Mouse (Mus musculus) hindbrain, embryonic 11.5 days (tissue): ENCODE measurements around the gene Zbtb11. TPM values are rescaled to one million over a fixed set of nuclear protein-coding genes. Genes with fewer than 3 reads are reported as not detected.
"Not testable (repeated sequence)": the region's sequence is repeated elsewhere in the genome, so short reads cannot be mapped to it uniquely, and the experiment has no call there.

ENCODE experiments used
- ATAC-seq: fragments of 200-750 bp; cut with Nextera tagmentation; 2 replicates; pipeline ENCODE4 v1.8.0; 2017; ENCODE audit warnings: mild to moderate bottlenecking, moderate TSS enrichment, moderate library complexity; ENCODE audit not compliant: low FRiP score
- DNase-seq: peaks from one replicate; pipeline ENCODE4 v3.0.0-alpha.2; 2015; ENCODE audit warnings: low spot score
- H3K27ac ChIP-seq: fragments of 300-500 bp; sonication (generic); 2 replicates; pipeline ENCODE4 v1.5.1; 2014; ENCODE audit warnings: mild to moderate bottlenecking, low read depth, low read length
- H3K27me3 ChIP-seq: fragments of 300-500 bp; sonication (generic); 2 replicates; pipeline ENCODE4 v1.6.1; 2014; ENCODE audit warnings: mild to moderate bottlenecking, low read length, moderate library complexity, mixed read lengths; ENCODE audit not compliant: control insufficient read depth, insufficient read depth
- H3K36me3 ChIP-seq: fragments of 300-500 bp; sonication (generic); 2 replicates; pipeline ENCODE4 v1.6.1; 2014; ENCODE audit warnings: mild to moderate bottlenecking, low read length, moderate library complexity, mixed read lengths; ENCODE audit not compliant: control insufficient read depth, insufficient read depth
- H3K4me1 ChIP-seq: fragments of 300-500 bp; sonication (generic); replicated peaks from 2 replicates; pipeline ENCODE4 v1.6.1; 2014; ENCODE audit warnings: low read length, mixed read lengths; ENCODE audit not compliant: control insufficient read depth, insufficient read depth
- H3K4me2 ChIP-seq: fragments of 300-500 bp; sonication (generic); replicated peaks from 2 replicates; pipeline ENCODE4 v1.6.1; 2014; ENCODE audit warnings: mild to moderate bottlenecking, low read depth, low read length
- H3K4me3 ChIP-seq: fragments of 300-500 bp; sonication (generic); 2 replicates; pipeline ENCODE4 v1.5.1; 2014; ENCODE audit warnings: low read depth, low read length
- H3K9ac ChIP-seq: fragments of 300-500 bp; sonication (generic); 2 replicates; pipeline ENCODE4 v1.6.1; 2014; ENCODE audit warnings: low read depth, low read length
- H3K9me3 ChIP-seq: fragments of 300-500 bp; sonication (generic); 2 replicates; pipeline ENCODE4 v1.6.1; 2016; ENCODE audit warnings: low read length; ENCODE audit not compliant: control insufficient read depth
- WGBS: fragments of 180-500 bp; shearing (Covaris S2); extraction: QIAGEN DNeasy Blood & Tissue Kit; methylation state at CpG from one replicate; pipeline ENCODE4 v1.1.7; 2014; 5-methylcytosine and 5-hydroxymethylcytosine counted together
- polyA plus RNA-seq: library from polyadenylated mRNA; unstranded; fragments of >200 nt; fragmentation: Nextera tagmentation; extraction: Ambion mirVana; gene quantifications from 2 replicates; pipeline ENCODE4 v1.2.1, GENCODE M21; 2014

The Zbtb11 gene
- polyA plus RNA-seq, 1 experiment from 2014 or later = 20.9 TPM

- DNase-seq = no peak
- Histone ChIP-seq H3K4me1 (no peaks in the 10 kb centered on the region), H3K27ac (peak overlapping the region; percentile 70), H3K36me3 (0 out of 2 replicates have a peak, but pooled peaks cover 5% of the 10 kb centered on the region), H3K27me3 (no peaks in the 10 kb centered on the region), H3K4me2 (peak overlapping the region; percentile 35), H3K4me3 (peak overlapping the region; percentile 70), H3K9me3 (no peaks in the 10 kb centered on the region), H3K9ac (peak overlapping the region; percentile 78)
- WGBS = 37% methylated on average over 8 of the region's 8 CpGs
- no peak; the same call in 1 of the 2 replicates for ATAC-seq
Measured at GRCm38 (mm10) chr16:56038090-56038489, 64.4 kb downstream of the Zbtb11 start.

- ATAC-seq, H3K4me3 ChIP-seq, H3K27ac ChIP-seq, H3K36me3 ChIP-seq, H3K9me3 ChIP-seq, H3K9ac ChIP-seq, H3K4me1 ChIP-seq, DNase-seq, H3K27me3 ChIP-seq, H3K4me2 ChIP-seq: not testable (repeated sequence)
- no CpG with 5 or more reads among the region's 4 CpGs for WGBS
Measured at GRCm38 (mm10) chr16:56048038-56048437, 74.4 kb downstream of the Zbtb11 start, which contains the start of gene Senp7. Senp7 (plus strand) TSS chr16:56048338.

GRCm38 (mm10) chr16:56055911-56056310 is 82.2 kb downstream of the Zbtb11 start:
- no peaks in the 10 kb centered on the region for H3K9me3 ChIP-seq
- no peaks in the 10 kb centered on the region for H3K27me3 ChIP-seq
- no peaks in the 10 kb centered on the region for H3K4me1 ChIP-seq
- H3K9ac ChIP-seq = no peak overlapping the region
- H3K4me3 ChIP-seq = no peak overlapping the region
- DNase-seq (no peak), ATAC-seq (no peak)
- no peak overlapping the region for H3K27ac ChIP-seq
- 88% methylated on average over 3 of the region's 3 CpGs for WGBS
- no peak overlapping the region for H3K4me2 ChIP-seq
- H3K36me3 ChIP-seq = no peaks in the 10 kb centered on the region

DNA sequence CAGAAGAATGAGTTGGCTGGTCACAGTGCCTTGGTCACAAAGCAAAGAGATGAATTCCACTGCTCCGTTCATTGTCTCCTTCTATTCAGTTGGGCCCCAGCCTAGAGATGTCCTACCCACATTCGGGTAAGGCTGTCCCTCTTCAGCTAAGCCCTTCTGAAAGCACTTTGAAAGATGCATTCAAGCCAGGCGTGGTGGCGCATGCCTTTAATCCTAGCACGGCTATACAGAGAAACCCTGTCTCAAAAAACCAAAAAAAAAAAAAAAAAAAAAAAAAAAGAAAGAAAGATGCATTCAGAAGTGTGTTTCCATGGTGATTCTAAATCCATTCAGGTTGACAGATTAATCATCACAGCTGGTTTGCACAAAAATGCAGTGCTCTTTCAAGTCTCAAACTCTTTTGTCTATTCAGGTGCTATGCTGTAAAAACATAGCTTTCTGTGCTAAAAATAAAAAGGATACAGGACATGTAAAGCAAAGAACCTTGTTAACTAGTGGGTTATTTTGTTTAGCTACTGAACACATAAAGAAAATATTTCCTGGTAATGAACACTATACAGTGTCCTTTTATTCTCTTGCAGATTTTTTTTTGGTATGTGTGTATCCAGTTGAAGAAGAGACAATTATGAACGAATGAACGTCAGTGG is 83.4 kb downstream of the Zbtb11 start:
- DNase-seq = no peak

DNA sequence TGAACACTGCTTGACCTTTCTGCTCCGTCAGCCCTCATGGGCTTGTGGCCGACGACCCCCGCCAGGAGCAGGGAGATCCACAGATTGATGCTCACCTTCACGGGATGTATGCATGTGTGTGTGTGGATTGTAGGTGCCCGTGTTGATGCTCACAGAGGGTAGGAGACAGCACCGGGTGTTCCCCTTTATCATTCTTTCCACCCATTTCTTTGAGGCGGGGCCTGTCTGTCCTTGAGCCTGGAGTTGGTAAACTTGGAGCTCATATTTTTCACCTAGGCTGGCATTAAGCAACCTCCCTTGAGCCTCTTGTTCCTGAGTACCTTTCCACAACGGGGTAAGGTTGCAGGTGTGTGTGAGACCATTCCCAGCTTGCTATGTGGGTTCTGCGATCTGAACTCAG is 84.5 kb downstream of the Zbtb11 start:
- Histone ChIP-seq H3K27ac (no peak overlapping the region), H3K36me3 (no peaks in the 10 kb centered on the region), H3K4me2 (no peak overlapping the region), H3K4me3 (no peak overlapping the region), H3K4me1 (no peaks in the 10 kb centered on the region), H3K9me3 (no peaks in the 10 kb centered on the region), H3K27me3 (no peaks in the 10 kb centered on the region), H3K9ac (no peak overlapping the region)
- DNase-seq (no peak), ATAC-seq (no peak)
- WGBS = 75% methylated on average over 10 of the region's 10 CpGs

More for the DNA sequence above, 83.4 kb downstream of the Zbtb11 start:
- H3K36me3 ChIP-seq = no peaks in the 10 kb centered on the region
- H3K27me3 ChIP-seq = no peaks in the 10 kb centered on the region
- peak; percentile 76; the same call in 1 of the 2 replicates for ATAC-seq
- no peak overlapping the region for H3K4me2 ChIP-seq
- H3K9me3 ChIP-seq = no peaks in the 10 kb centered on the region
- H3K4me3 ChIP-seq = no peak overlapping the region
- no peaks in the 10 kb centered on the region for H3K4me1 ChIP-seq
- 43% methylated on average over 7 of the region's 7 CpGs for WGBS
- H3K27ac ChIP-seq = no peak overlapping the region
- no peak overlapping the region for H3K9ac ChIP-seq

Other genes with a start within 250 kb of the Zbtb11 start
- 1.5 and 1.6 TPM in 2 replicates for gene Nfkbiz, start 135.0 kb upstream of the Zbtb11 start, polyA plus RNA-seq
- 1.0 and 1.1 TPM in 2 replicates for gene Nxpe3, start 78.6 kb upstream of the Zbtb11 start, polyA plus RNA-seq
- 18.7 and 23.0 TPM in 2 replicates for gene Cep97, start 39.0 kb upstream of the Zbtb11 start, polyA plus RNA-seq
- 787 and 791 TPM in 2 replicates for gene Rpl24, start 7.6 kb upstream of the Zbtb11 start, polyA plus RNA-seq
- gene Pcnp, start 55.9 kb downstream of the Zbtb11 start, polyA plus RNA-seq = 325 and 347 TPM in 2 replicates
- 29.4 and 30.3 TPM in 2 replicates for gene Trmt10c, start 63.9 kb downstream of the Zbtb11 start, polyA plus RNA-seq
- 41.3 and 61.2 TPM in 2 replicates for gene Senp7, start 74.5 kb downstream of the Zbtb11 start, polyA plus RNA-seq
- gene Impg2, start 230.4 kb downstream of the Zbtb11 start, polyA plus RNA-seq = 0.18 and 0.25 TPM in 2 replicates